Mouse (Mus musculus) olfactory bulb, adult 2 months (tissue): Measurements from ENCODE around the gene Lin28b.

Experiments used
- CTCF ChIP-seq: fragments of 200-500 bp; IDR thresholded peaks from 2 replicates; pipeline ENCODE4 v1.5.1; 2012; ENCODE audit warnings: low read depth, mild to moderate bottlenecking, low read length, moderate library complexity; ENCODE audit not compliant: insufficient read depth
- POLR2A ChIP-seq: fragments of 200-500 bp; IDR thresholded peaks from 2 replicates; pipeline ENCODE4 v1.6.1; 2012; ENCODE audit warnings: mild to moderate bottlenecking, low read depth, low read length, moderate library complexity; ENCODE audit not compliant: insufficient read depth

GRCm38 (mm10) chr10:45473663-45474333, 12.4 kb downstream of the Lin28b start:
- TF ChIP-seq CTCF (no peak), POLR2A (no peak)
